Mouse (Mus musculus): Measurements from ENCODE around the gene Abca1. TPM values are rescaled to one million over a fixed set of nuclear protein-coding genes. Genes with fewer than 3 reads are reported as not detected.

Abca1 gene
- polyA plus RNA-seq, 2 experiments = 9.0 to 12.3 TPM

GRCm38 (mm10) chr4:53081851-53082250 lies 77.8 kb downstream of the Abca1 start:
- DNase-seq (ENCODE audit: low spot score) = no peak
- Histone ChIP-seq H3K4me2 (replicated peaks; ENCODE audit: low read depth, low read length, severe bottlenecking) (no peak overlapping the region), H3K9ac (ENCODE audit: low read depth, low read length, severe bottlenecking) (no peak overlapping the region), H3K27ac (replicated peaks; ENCODE audit: low read depth, low read length) (no peak overlapping the region), H3K36me3 (ENCODE audit: control insufficient read depth, insufficient read depth, low read length) (peaks cover 67% of the 10 kb centered on the region), H3K4me1 (ENCODE audit: control insufficient read depth, insufficient read depth, low read length) (no peaks in the 10 kb centered on the region), H3K4me3 (replicated peaks; ENCODE audit: low read length) (no peak overlapping the region), H3K9me3 (ENCODE audit: control insufficient read depth, low read length) (no peaks in the 10 kb centered on the region), H3K27me3 (ENCODE audit: control insufficient read depth, insufficient read depth, low read length) (no peaks in the 10 kb centered on the region)
- 93% methylated on average over 11 of the region's 11 CpGs for WGBS
- no peak for ATAC-seq (ENCODE audit: low FRiP score, low read depth)
- no peak for TF ChIP-seq POLR2A (IDR thresholded peaks at IDR 0.05; ENCODE audit: borderline replicate concordance, extremely low read depth, insufficient read depth, insufficient read length)

DNA sequence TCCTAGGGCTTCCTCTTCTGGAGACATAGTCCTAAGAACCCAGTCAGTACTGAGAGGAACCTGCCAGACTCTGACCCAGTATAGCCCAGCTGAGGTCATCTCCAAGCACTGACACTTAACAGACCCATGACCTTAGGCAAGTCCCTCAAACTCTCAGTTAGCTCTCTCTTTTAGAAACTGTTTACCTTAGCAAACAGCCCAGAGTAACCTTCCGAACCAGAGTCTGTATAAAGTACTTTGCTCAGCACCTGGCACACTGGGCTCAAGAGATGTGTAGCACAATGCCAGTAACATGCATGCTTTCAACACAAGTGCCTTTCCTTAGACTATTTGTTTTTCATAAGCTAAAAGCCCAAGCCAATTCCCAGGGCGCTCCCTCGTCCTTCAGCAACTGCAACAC lies 79.4 kb downstream of the Abca1 start:
- no peak for DNase-seq (ENCODE audit: low spot score)
- Histone ChIP-seq H3K4me3 (replicated peaks; ENCODE audit: low read length) (no peak overlapping the region), H3K4me1 (ENCODE audit: control insufficient read depth, insufficient read depth, low read length) (no peaks in the 10 kb centered on the region), H3K4me2 (replicated peaks; ENCODE audit: low read depth, low read length, severe bottlenecking) (no peak overlapping the region), H3K9ac (ENCODE audit: low read depth, low read length, severe bottlenecking) (no peak overlapping the region), H3K36me3 (ENCODE audit: control insufficient read depth, insufficient read depth, low read length) (peaks cover 78% of the 10 kb centered on the region), H3K27ac (replicated peaks; ENCODE audit: low read depth, low read length) (no peak overlapping the region), H3K9me3 (ENCODE audit: control insufficient read depth, low read length) (no peaks in the 10 kb centered on the region), H3K27me3 (ENCODE audit: control insufficient read depth, insufficient read depth, low read length) (no peaks in the 10 kb centered on the region)
- WGBS = 84% methylated on average over 3 of the region's 3 CpGs
- no peak for TF ChIP-seq POLR2A (IDR thresholded peaks at IDR 0.05; ENCODE audit: borderline replicate concordance, extremely low read depth, insufficient read depth, insufficient read length)
- ATAC-seq (ENCODE audit: low FRiP score, low read depth) = no peak

DNA sequence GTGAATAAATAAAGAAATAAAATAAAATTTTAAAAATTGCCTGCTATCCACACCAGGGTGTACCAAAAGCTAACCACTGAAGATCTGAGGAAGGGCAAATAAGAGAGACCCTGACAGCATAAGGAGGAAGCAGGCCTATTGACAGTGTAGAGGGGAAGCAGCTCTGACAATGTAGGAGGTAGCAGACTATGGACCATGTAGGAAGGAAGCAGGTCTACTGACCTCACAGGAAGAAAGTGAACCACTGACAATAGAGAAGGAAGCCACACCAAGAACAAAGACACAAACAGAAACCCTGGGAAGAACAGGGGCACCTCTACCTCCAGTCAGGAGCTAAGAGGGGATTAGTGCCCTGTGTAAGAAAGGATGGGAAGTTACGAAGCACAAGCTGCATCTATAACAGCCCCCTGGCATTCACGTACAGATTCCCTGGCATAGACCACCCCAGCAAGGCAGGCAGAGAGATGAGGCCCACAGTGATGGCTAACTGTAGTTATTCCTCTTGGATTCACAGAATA lies 80.8 kb downstream of the Abca1 start:
- H3K27ac ChIP-seq (replicated peaks; ENCODE audit: low read depth, low read length) = no peak overlapping the region
- no peak overlapping the region for H3K4me2 ChIP-seq (replicated peaks; ENCODE audit: low read depth, low read length, severe bottlenecking)
- no peaks in the 10 kb centered on the region for H3K27me3 ChIP-seq (ENCODE audit: control insufficient read depth, insufficient read depth, low read length)
- WGBS = 67% methylated on average over 2 of the region's 2 CpGs
- no peak for DNase-seq (ENCODE audit: low spot score)
- peaks cover 78% of the 10 kb centered on the region for H3K36me3 ChIP-seq (ENCODE audit: control insufficient read depth, insufficient read depth, low read length)
- TF ChIP-seq POLR2A (IDR thresholded peaks at IDR 0.05; ENCODE audit: borderline replicate concordance, extremely low read depth, insufficient read depth, insufficient read length) = no peak
- ATAC-seq (ENCODE audit: low FRiP score, low read depth) = no peak
- no peak overlapping the region for H3K9ac ChIP-seq (ENCODE audit: low read depth, low read length, severe bottlenecking)
- H3K4me3 ChIP-seq (replicated peaks; ENCODE audit: low read length) = no peak overlapping the region
- no peaks in the 10 kb centered on the region for H3K4me1 ChIP-seq (ENCODE audit: control insufficient read depth, insufficient read depth, low read length)
- H3K9me3 ChIP-seq (ENCODE audit: control insufficient read depth, low read length) = no peaks in the 10 kb centered on the region

- H3K27me3 ChIP-seq (ENCODE audit: control insufficient read depth, insufficient read depth, low read length) = no peaks in the 10 kb centered on the region
- H3K36me3 ChIP-seq (ENCODE audit: control insufficient read depth, insufficient read depth, low read length) = peaks cover 74% of the 10 kb centered on the region
- H3K4me3 ChIP-seq (replicated peaks; ENCODE audit: low read length) = no peak overlapping the region
- no peaks in the 10 kb centered on the region for H3K9me3 ChIP-seq (ENCODE audit: control insufficient read depth, low read length)
- no peak overlapping the region for H3K9ac ChIP-seq (ENCODE audit: low read depth, low read length, severe bottlenecking)
- DNase-seq (ENCODE audit: low spot score) = no peak
- ATAC-seq (ENCODE audit: low FRiP score, low read depth) = no peak
- no peaks in the 10 kb centered on the region for H3K4me1 ChIP-seq (ENCODE audit: control insufficient read depth, insufficient read depth, low read length)
- 84% methylated on average over 4 of the region's 4 CpGs for WGBS
- no peak overlapping the region for H3K27ac ChIP-seq (replicated peaks; ENCODE audit: low read depth, low read length)
- no peak for TF ChIP-seq POLR2A (IDR thresholded peaks at IDR 0.05; ENCODE audit: borderline replicate concordance, extremely low read depth, insufficient read depth, insufficient read length)
- H3K4me2 ChIP-seq (replicated peaks; ENCODE audit: low read depth, low read length, severe bottlenecking) = no peak overlapping the region
These were observed 82.8 kb downstream of the Abca1 start for GRCm38 (mm10) chr4:53076788-53077350.

GRCm38 (mm10) chr4:53073025-53073424 lies 86.7 kb downstream of the Abca1 start:
- no peaks in the 10 kb centered on the region for H3K27me3 ChIP-seq (ENCODE audit: control insufficient read depth, insufficient read depth, low read length)
- no peak for DNase-seq (ENCODE audit: low spot score)
- WGBS = 92% methylated on average over 7 of the region's 7 CpGs

More at GRCm38 (mm10) chr4:53073025-53073424, 86.7 kb downstream of the Abca1 start:
- Histone ChIP-seq H3K27ac (replicated peaks; ENCODE audit: low read depth, low read length) (no peak overlapping the region), H3K4me1 (ENCODE audit: control insufficient read depth, insufficient read depth, low read length) (no peaks in the 10 kb centered on the region), H3K36me3 (ENCODE audit: control insufficient read depth, insufficient read depth, low read length) (peaks cover 84% of the 10 kb centered on the region), H3K9me3 (ENCODE audit: control insufficient read depth, low read length) (no peaks in the 10 kb centered on the region), H3K9ac (ENCODE audit: low read depth, low read length, severe bottlenecking) (no peak overlapping the region), H3K4me3 (replicated peaks; ENCODE audit: low read length) (no peak overlapping the region), H3K4me2 (replicated peaks; ENCODE audit: low read depth, low read length, severe bottlenecking) (no peak overlapping the region)
- ATAC-seq (ENCODE audit: low FRiP score, low read depth) = no peak
- TF ChIP-seq POLR2A (IDR thresholded peaks at IDR 0.05; ENCODE audit: borderline replicate concordance, extremely low read depth, insufficient read depth, insufficient read length) = no peak
